8 mouse cellular contexts compared by ENCODE assay signal in genomic region chrX:74329215-74329671, GRCm38 (mm10). TPM values are rescaled to one million over a fixed set of nuclear protein-coding genes. Genes with fewer than 3 reads are reported as not detected.
DNase-seq lines count a peak whose midpoint lies in the region; ATAC-seq and TF ChIP-seq lines count a peak whose summit lies in the region.

No protein-coding gene starts in this region.

- ATAC-seq in heart, embryonic 13.5 days (ENCODE audit: extremely low read depth, insufficient number of reproducible peaks, low FRiP score, low TSS enrichment) = peak; percentile 7; the same call in 1 of the 2 replicates
- peak; percentile 57 for ATAC-seq in forebrain, embryonic 13.5 days
- ATAC-seq in liver, embryonic 15.5 days (ENCODE audit: insufficient read depth) = no peak; the same call in 1 of the 2 replicates

- H3K9ac ChIP-seq in heart, embryonic 13.5 days = peak overlapping the region; percentile 82
- peak overlapping the region; percentile 72 for H3K9ac ChIP-seq in ES-Bruce4 (ENCODE audit: low read depth, poor library complexity, severe bottlenecking)
- peak overlapping the region; percentile 75 for H3K9ac ChIP-seq in forebrain, embryonic 13.5 days
- no peak overlapping the region for H3K9ac ChIP-seq in liver, embryonic 15.5 days

- TF ChIP-seq POLR2A in ES-Bruce4 (IDR thresholded peaks at IDR 0.05; ENCODE audit: insufficient read depth, low read length) = no peak

- 22% methylated on average over 10 of the region's 10 CpGs for WGBS in heart, embryonic 13.5 days
- 32% methylated on average over 10 of the region's 10 CpGs for WGBS in forebrain, embryonic 13.5 days
- WGBS in liver, embryonic 15.5 days (ENCODE audit: insufficient replicate concordance) = 19% methylated on average over 10 of the region's 10 CpGs

- H3K4me2 ChIP-seq in heart, embryonic 13.5 days = peak overlapping the region; percentile 75
- peak overlapping the region; percentile 71 for H3K4me2 ChIP-seq in forebrain, embryonic 13.5 days
- H3K4me2 ChIP-seq in liver, embryonic 15.5 days = peak overlapping the region; percentile 73

- no peak for DNase-seq in heart, postnatal 10 days
- DNase-seq in left cerebral cortex, postnatal 14 days (ENCODE audit: low spot score in 2 of 2) = no peak
- DNase-seq in urinary bladder, postnatal 4 days (ENCODE audit: low spot score in 2 of 2) = no peak
- DNase-seq in left cerebral cortex, postnatal 36 days (ENCODE audit: low spot score in 2 of 2) = no peak

- H3K4me3 ChIP-seq in heart, embryonic 13.5 days = peak overlapping the region; percentile 54
- peak overlapping the region; percentile 74 for H3K4me3 ChIP-seq in ES-Bruce4 (ENCODE audit: low read depth, low read length)
- H3K4me3 ChIP-seq in forebrain, embryonic 13.5 days = peak overlapping the region; percentile 58
- peak overlapping the region; percentile 51 for H3K4me3 ChIP-seq in liver, embryonic 15.5 days (replicated peaks)

- no peaks in the 10 kb centered on the region for H3K36me3 ChIP-seq in heart, embryonic 13.5 days
- H3K36me3 ChIP-seq in ES-Bruce4 (ENCODE audit: control insufficient read depth, insufficient read depth, low read length, poor library complexity, severe bottlenecking) = no peaks in the 10 kb centered on the region
- peaks cover 24% of the 10 kb centered on the region for H3K36me3 ChIP-seq in forebrain, embryonic 13.5 days (ENCODE audit: poor library complexity, severe bottlenecking)
- no peaks in the 10 kb centered on the region for H3K36me3 ChIP-seq in liver, embryonic 15.5 days (replicated peaks)

- no peak overlapping the region for H3K27ac ChIP-seq in heart, embryonic 13.5 days (replicated peaks)
- no peak overlapping the region for H3K27ac ChIP-seq in ES-Bruce4 (ENCODE audit: insufficient read depth, low read length)
- H3K27ac ChIP-seq in forebrain, embryonic 13.5 days = peak overlapping the region; percentile 79
- no peak overlapping the region for H3K27ac ChIP-seq in liver, embryonic 15.5 days (replicated peaks)

- H3K27me3 ChIP-seq in heart, embryonic 13.5 days (replicated peaks) = no peaks in the 10 kb centered on the region
- H3K27me3 ChIP-seq in ES-Bruce4 (ENCODE audit: control insufficient read depth, insufficient read depth, low read length, poor library complexity, severe bottlenecking) = no peaks in the 10 kb centered on the region
- H3K27me3 ChIP-seq in forebrain, embryonic 13.5 days = no peaks in the 10 kb centered on the region
- H3K27me3 ChIP-seq in liver, embryonic 15.5 days = no peaks in the 10 kb centered on the region

- H3K9me3 ChIP-seq in heart, embryonic 13.5 days = no peaks in the 10 kb centered on the region
- H3K9me3 ChIP-seq in ES-Bruce4 (replicated peaks; ENCODE audit: control insufficient read depth, insufficient read depth, low read length, poor library complexity, severe bottlenecking) = no peaks in the 10 kb centered on the region
- H3K9me3 ChIP-seq in forebrain, embryonic 13.5 days (replicated peaks) = no peaks in the 10 kb centered on the region
- no peaks in the 10 kb centered on the region for H3K9me3 ChIP-seq in liver, embryonic 15.5 days (replicated peaks)

- peaks cover 19% of the 10 kb centered on the region for H3K4me1 ChIP-seq in heart, embryonic 13.5 days
- H3K4me1 ChIP-seq in ES-Bruce4 (ENCODE audit: control insufficient read depth, insufficient read depth, low read length) = no peaks in the 10 kb centered on the region
- H3K4me1 ChIP-seq in forebrain, embryonic 13.5 days = peaks cover 35% of the 10 kb centered on the region
- H3K4me1 ChIP-seq in liver, embryonic 15.5 days (replicated peaks) = peaks cover 14% of the 10 kb centered on the region

- intact Hi-C loops in heart, postnatal 10 days (cut with DNase I) = no loop called here
- intact Hi-C loops in left cerebral cortex, postnatal 14 days (cut with DNase I) = no loop called here
- intact Hi-C loops in left cerebral cortex, postnatal 36 days (cut with DNase I) = no loop called here

- TF ChIP-seq CTCF in ES-Bruce4 (IDR thresholded peaks at IDR 0.05; ENCODE audit: low read depth, low read length) = no peak

- TF ChIP-seq EP300 in ES-Bruce4 (IDR thresholded peaks at IDR 0.05; ENCODE audit: insufficient read depth, low read depth, low read length) = no peak

RNA-seq across cellular contexts. Expression of gene Plxna3, which starts 0.4 kb away (rescaled TPM):
- 5.3 and 7.5 TPM in 2 replicates for polyA plus RNA-seq in heart, embryonic 13.5 days (2015; fragmentation: Nextera tagmentation; extraction: Ambion mirVana)
- 1 to 10 TPM; 1.8 to 2.3 TPM for total RNA-seq in heart, postnatal 10 days (2021)
- 9.1 and 10.5 TPM in 2 replicates for polyA plus RNA-seq in ES-Bruce4 (2011; ENCODE audit: insufficient read depth, insufficient read length, low read depth, missing spikeins)
- polyA plus RNA-seq in forebrain, embryonic 13.5 days (2015; fragmentation: Nextera tagmentation; extraction: Ambion mirVana) = 42.9 and 46.5 TPM in 2 replicates
- 1.1 and 1.5 TPM in 2 replicates for polyA plus RNA-seq in liver, embryonic 15.5 days (2015; fragmentation: Nextera tagmentation; extraction: Ambion mirVana)
- 10 to 100 TPM; 33.3 to 33.8 TPM for total RNA-seq in left cerebral cortex, postnatal 14 days (2021)
- 10 to 100 TPM; 17.1 to 28.7 TPM for total RNA-seq in left cerebral cortex, postnatal 36 days (2021)

RNA-seq across cellular contexts. Expression of gene Fam50a, which starts 16.4 kb away (rescaled TPM):
- polyA plus RNA-seq in heart, embryonic 13.5 days (2015; fragmentation: Nextera tagmentation; extraction: Ambion mirVana) = 49.5 and 55.5 TPM in 2 replicates
- 10 to 100 TPM; 29.9 to 33.9 TPM for total RNA-seq in heart, postnatal 10 days (2021)
- polyA plus RNA-seq in ES-Bruce4 (2011; ENCODE audit: insufficient read depth, insufficient read length, low read depth, missing spikeins) = 58.9 and 63.7 TPM in 2 replicates
- polyA plus RNA-seq in forebrain, embryonic 13.5 days (2015; fragmentation: Nextera tagmentation; extraction: Ambion mirVana) = 66.2 and 70.3 TPM in 2 replicates
- polyA plus RNA-seq in liver, embryonic 15.5 days (2015; fragmentation: Nextera tagmentation; extraction: Ambion mirVana) = 28.5 and 28.8 TPM in 2 replicates
- total RNA-seq in left cerebral cortex, postnatal 14 days (2021) = 10 to 100 TPM; 35.4 to 38.5 TPM
- total RNA-seq in left cerebral cortex, postnatal 36 days (2021) = 10 to 100 TPM; 30.1 to 31.9 TPM

RNA-seq across cellular contexts. Expression of gene Lage3, which starts 24.2 kb away (rescaled TPM):
- polyA plus RNA-seq in heart, embryonic 13.5 days (2015; fragmentation: Nextera tagmentation; extraction: Ambion mirVana) = 90.1 and 98.3 TPM in 2 replicates
- 10 to 100 TPM; 44.3 to 45.0 TPM for total RNA-seq in heart, postnatal 10 days (2021)
- polyA plus RNA-seq in ES-Bruce4 (2011; ENCODE audit: insufficient read depth, insufficient read length, low read depth, missing spikeins) = 54.0 and 54.4 TPM in 2 replicates
- 101 and 116 TPM in 2 replicates for polyA plus RNA-seq in forebrain, embryonic 13.5 days (2015; fragmentation: Nextera tagmentation; extraction: Ambion mirVana)
- 34.6 and 43.0 TPM in 2 replicates for polyA plus RNA-seq in liver, embryonic 15.5 days (2015; fragmentation: Nextera tagmentation; extraction: Ambion mirVana)
- total RNA-seq in left cerebral cortex, postnatal 14 days (2021) = 10 to 100 TPM; 30.5 to 33.0 TPM
- total RNA-seq in left cerebral cortex, postnatal 36 days (2021) = 10 to 100 TPM; 23.0 to 26.9 TPM

RNA-seq across cellular contexts. Expression of gene Gdi1, which starts 24.4 kb away (rescaled TPM):
- 136 and 152 TPM in 2 replicates for polyA plus RNA-seq in heart, embryonic 13.5 days (2015; fragmentation: Nextera tagmentation; extraction: Ambion mirVana)
- 10 to 100 TPM; 88.1 to 93.0 TPM for total RNA-seq in heart, postnatal 10 days (2021)
- 157 and 164 TPM in 2 replicates for polyA plus RNA-seq in ES-Bruce4 (2011; ENCODE audit: insufficient read depth, insufficient read length, low read depth, missing spikeins)
- 731 and 768 TPM in 2 replicates for polyA plus RNA-seq in forebrain, embryonic 13.5 days (2015; fragmentation: Nextera tagmentation; extraction: Ambion mirVana)
- 48.8 and 56.7 TPM in 2 replicates for polyA plus RNA-seq in liver, embryonic 15.5 days (2015; fragmentation: Nextera tagmentation; extraction: Ambion mirVana)
- total RNA-seq in left cerebral cortex, postnatal 14 days (2021) = 100 to 1,000 TPM; 663 to 673 TPM
- 100 to 1,000 TPM; 583 to 584 TPM for total RNA-seq in left cerebral cortex, postnatal 36 days (2021)

RNA-seq across cellular contexts. Expression of gene Atp6ap1, which starts 32.3 kb away (rescaled TPM):
- 117 and 131 TPM in 2 replicates for polyA plus RNA-seq in heart, embryonic 13.5 days (2015; fragmentation: Nextera tagmentation; extraction: Ambion mirVana)
- total RNA-seq in heart, postnatal 10 days (2021) = 100 to 1,000 TPM; 119 to 123 TPM
- polyA plus RNA-seq in ES-Bruce4 (2011; ENCODE audit: insufficient read depth, insufficient read length, low read depth, missing spikeins) = 74.7 and 75.7 TPM in 2 replicates
- polyA plus RNA-seq in forebrain, embryonic 13.5 days (2015; fragmentation: Nextera tagmentation; extraction: Ambion mirVana) = 125 and 138 TPM in 2 replicates
- 75.9 and 80.2 TPM in 2 replicates for polyA plus RNA-seq in liver, embryonic 15.5 days (2015; fragmentation: Nextera tagmentation; extraction: Ambion mirVana)
- total RNA-seq in left cerebral cortex, postnatal 14 days (2021) = 100 to 1,000 TPM; 351 to 367 TPM
- 100 to 1,000 TPM; 340 to 365 TPM for total RNA-seq in left cerebral cortex, postnatal 36 days (2021)
